ENCODE assay signal across 8 mouse cellular contexts in genomic region chr1:171044365-171045078, GRCm38 (mm10). TPM values are rescaled to one million over a fixed set of nuclear protein-coding genes. Genes with fewer than 3 reads are reported as not detected.
A peak's percentile ranks its signal among the peaks of the same experiment; 100 is the strongest.
DNase-seq lines count a peak whose midpoint lies in the region; ATAC-seq and TF ChIP-seq lines count a peak whose summit lies in the region.

No protein-coding gene starts in this region.

- peaks cover under 1% of the 10 kb centered on the region; the same call in 1 of the 2 replicates for H3K79me2 ChIP-seq in macrophage (ENCODE audit: inconsistent target)

- under 1% methylated on average over 33 of the region's 33 CpGs for WGBS in macrophage (ENCODE audit: missing documents)

- peak overlapping the region; percentile 43 for H3K27ac ChIP-seq in cortical plate, adult 2 months (ENCODE audit: insufficient read depth, low read length)
- peak overlapping the region; percentile 73 for H3K27ac ChIP-seq in left cerebral cortex, adult 2 months
- peak overlapping the region; percentile 69 for H3K27ac ChIP-seq in macrophage

- intact Hi-C loops in left cerebral cortex, adult 2 months (cut with DNase I): loop anchor here (1.0 kb wide), 1 partner anchor 59 kb away; no protein-coding TSS in a partner anchor

- no peaks in the 10 kb centered on the region for H3K4me1 ChIP-seq in cortical plate, adult 2 months (ENCODE audit: control insufficient read depth, insufficient read depth, low read length)

- peak; percentile 79 to 84 for DNase-seq in gastrocnemius, adult 8-10 months (ENCODE audit: low spot score in 2 of 2)
- DNase-seq in hindlimb bud, embryonic 11.5 days (ENCODE audit: extremely low spot score, low read depth, low spot score): peak; percentile 57
- DNase-seq in left cerebral cortex, adult 2 months (ENCODE audit: extremely low spot score in 1 of 2, low spot score in 2 of 2): peak; percentile 84
- DNase-seq in right cerebral cortex, adult 18-20 months: peak; percentile 90
- peak; percentile 76 for DNase-seq in urinary bladder, adult 2 months (ENCODE audit: low spot score)

- ATAC-seq in activated CD4-positive, CD25-positive, alpha-beta regulatory T cell, adult 4 months: peak; percentile 87

- peaks cover 3% of the 10 kb centered on the region; the same call in 1 of the 2 replicates for H3K36me3 ChIP-seq in macrophage (ENCODE audit: inconsistent target)

- peak overlapping the region; percentile 50 for H3K4me3 ChIP-seq in cortical plate, adult 2 months (ENCODE audit: insufficient read depth, low read length)
- peak overlapping the region; percentile 73 for H3K4me3 ChIP-seq in left cerebral cortex, adult 2 months
- peak overlapping the region; percentile 48 for H3K4me3 ChIP-seq in macrophage (ENCODE audit: inconsistent target)

- TF ChIP-seq POLR2A in cortical plate, adult 2 months (IDR thresholded peaks at IDR 0.05; ENCODE audit: extremely low read depth, insufficient read depth, low read length): peak; percentile 66

- TF ChIP-seq CTCF in cortical plate, adult 2 months (IDR thresholded peaks at IDR 0.05; ENCODE audit: extremely low read depth, insufficient read depth, low read length): no peak
- TF ChIP-seq CTCF in left cerebral cortex, adult 2 months (IDR thresholded peaks at IDR 0.05): no peak

RNA-seq across cellular contexts. Expression of gene Fcgr3, which starts 20.2 kb away (rescaled TPM):
- under 1 TPM in 1 of 2 experiments, not detected in 1; 0.45 TPM for polyA plus RNA-seq in activated CD4-positive, CD25-positive, alpha-beta regulatory T cell, adult 4 months (2017; shearing (Covaris generic))
- 20.6 and 21.1 TPM in 2 replicates for polyA plus RNA-seq in cortical plate, adult 2 months (2012; rRNA removed)
- 1 to 10 TPM in 3 of 4 experiments, under 1 TPM in 1; 0.73 to 1.8 (median 1.4) TPM for total RNA-seq in gastrocnemius, adult 8-10 months (2022)
- 10 to 100 TPM; 11.6 to 14.3 TPM for total RNA-seq in left cerebral cortex, adult 2 months (2021)
- total RNA-seq in macrophage (2018; cell fraction: chromatin; rRNA removed): 100 to 1,000 TPM in 2 of 26 experiments, 10 to 100 TPM in 24; 11.2 to 126 (median 31.3) TPM
- 1,000 to 10,000 TPM in 1 of 26 experiments, 100 to 1,000 TPM in 25; 241 to 1,033 (median 488) TPM for total RNA-seq in macrophage (2018; cell fraction: cytosol; rRNA removed)
- 100 to 1,000 TPM in 22 of 26 experiments, 10 to 100 TPM in 4; 68.5 to 379 (median 158) TPM for total RNA-seq in macrophage (2018; cell fraction: nucleus; rRNA removed)
- polyA plus RNA-seq in macrophage (2018): 921 to 1,206 TPM (median 1,155 TPM) in 3 replicates
- polyA plus RNA-seq in urinary bladder, adult 2 months (2012; rRNA removed): 30.3 and 31.5 TPM in 2 replicates

RNA-seq across cellular contexts. Expression of gene Fcgr4, which starts 25.8 kb away (rescaled TPM):
- under 1 TPM in 1 of 2 experiments, not detected in 1; 0.40 TPM for polyA plus RNA-seq in activated CD4-positive, CD25-positive, alpha-beta regulatory T cell, adult 4 months (2017; shearing (Covaris generic))
- polyA plus RNA-seq in cortical plate, adult 2 months (2012; rRNA removed): 0.31 and 0.57 TPM in 2 replicates
- total RNA-seq in gastrocnemius, adult 8-10 months (2022): not detected
- under 1 TPM in 1 of 2 experiments, not detected in 1; 0.36 TPM for total RNA-seq in left cerebral cortex, adult 2 months (2021)
- 10 to 100 TPM in 18 of 26 experiments, 1 to 10 TPM in 8; 2.8 to 51.5 (median 15.7) TPM for total RNA-seq in macrophage (2018; cell fraction: chromatin; rRNA removed)
- total RNA-seq in macrophage (2018; cell fraction: cytosol; rRNA removed): 100 to 1,000 TPM; 164 to 540 (median 249) TPM
- total RNA-seq in macrophage (2018; cell fraction: nucleus; rRNA removed): 100 to 1,000 TPM in 12 of 26 experiments, 10 to 100 TPM in 14; 45.3 to 292 (median 97.1) TPM
- polyA plus RNA-seq in macrophage (2018): 192 to 337 TPM (median 269 TPM) in 3 replicates
- 2.7 and 5.9 TPM in 2 replicates for polyA plus RNA-seq in urinary bladder, adult 2 months (2012; rRNA removed)

Comparison
In these comparisons a context has a peak if more than half of its experiments do, and no peak if none do; other contexts are left out.
1. Peak in every context shown above with its lines: DNase-seq, ATAC-seq, H3K4me3 ChIP-seq and H3K27ac ChIP-seq.
2. RNA of gene Fcgr3, which starts 20.2 kb away (polyA plus RNA-seq): 921 to 1,206 TPM in macrophage; 30.3 to 31.5 TPM in urinary bladder, adult 2 months, 20.6 to 21.1 TPM in cortical plate, adult 2 months and 0.45 TPM in activated CD4-positive, CD25-positive, alpha-beta regulatory T cell, adult 4 months; every median in the first group is over 10 times any median in the second.
3. RNA of gene Fcgr4, which starts 25.8 kb away (polyA plus RNA-seq): 192 to 337 TPM in macrophage; 2.7 to 5.9 TPM in urinary bladder, adult 2 months, 0.40 TPM in activated CD4-positive, CD25-positive, alpha-beta regulatory T cell, adult 4 months and 0.31 to 0.57 TPM in cortical plate, adult 2 months; every median in the first group is over 10 times any median in the second.